ENCODE assay signal across 20 mouse cellular contexts in genomic region chr17:50495216-50495889, GRCm38 (mm10). TPM values are rescaled to one million over a fixed set of nuclear protein-coding genes. Genes with fewer than 3 reads are reported as not detected.
DNase-seq lines count a peak whose midpoint lies in the region; ATAC-seq lines count a peak whose summit lies in the region.
"Had no signal": no experiment of that assay in that cellular context is flagged by ENCODE, and none has a peak within 500 bp of the region (broad histone marks: within the 10 kb centered on the region; RNA-seq: fewer than 3 reads in every experiment).

No protein-coding gene starts in this region.

- H3K9ac ChIP-seq in hindbrain, embryonic 14.5 days = no peak overlapping the region
- H3K9ac ChIP-seq in embryonic facial prominence, embryonic 11.5 days (replicated peaks; ENCODE audit: low read length) = no peak overlapping the region
- H3K9ac ChIP-seq in limb, embryonic 13.5 days = no peak overlapping the region
- H3K9ac ChIP-seq: heart, embryonic 15.5 days; lung, embryonic 15.5 days had no signal

- 0 out of 2 replicates have a peak, but pooled peaks cover 3% of the 10 kb centered on the region for H3K27me3 ChIP-seq in hindbrain, embryonic 10.5 days (ENCODE audit: insufficient read depth, poor library complexity, severe bottlenecking)
- H3K27me3 ChIP-seq in hindbrain, embryonic 14.5 days (ENCODE audit: control insufficient read depth, insufficient read depth, low read length) = no peaks in the 10 kb centered on the region
- no peaks in the 10 kb centered on the region for H3K27me3 ChIP-seq in embryonic facial prominence, embryonic 11.5 days (ENCODE audit: control insufficient read depth, insufficient read depth, low read length)
- H3K27me3 ChIP-seq in limb, embryonic 13.5 days = no peaks in the 10 kb centered on the region
- H3K27me3 ChIP-seq in forebrain, embryonic 10.5 days (ENCODE audit: poor library complexity, severe bottlenecking) = peaks cover 21% of the 10 kb centered on the region
- H3K27me3 ChIP-seq: heart, embryonic 15.5 days; lung, embryonic 15.5 days had no signal

- H3K27ac ChIP-seq in hindbrain, embryonic 10.5 days = no peak overlapping the region
- H3K27ac ChIP-seq in hindbrain, embryonic 14.5 days = no peak overlapping the region
- H3K27ac ChIP-seq in embryonic facial prominence, embryonic 11.5 days (replicated peaks; ENCODE audit: low read depth, low read length) = no peak overlapping the region
- no peak overlapping the region for H3K27ac ChIP-seq in limb, embryonic 13.5 days
- H3K27ac ChIP-seq in forebrain, embryonic 10.5 days = no peak overlapping the region
- H3K27ac ChIP-seq: heart, embryonic 15.5 days; left cerebral cortex, adult 2 months; lung, embryonic 15.5 days; stomach, postnatal 0 days had no signal

- peaks cover 21% of the 10 kb centered on the region for H3K4me1 ChIP-seq in hindbrain, embryonic 10.5 days (replicated peaks)
- 0 out of 2 replicates have a peak, but pooled peaks cover 3% of the 10 kb centered on the region for H3K4me1 ChIP-seq in hindbrain, embryonic 14.5 days (replicated peaks; ENCODE audit: control insufficient read depth, insufficient read depth, low read length)
- H3K4me1 ChIP-seq in embryonic facial prominence, embryonic 11.5 days (ENCODE audit: control insufficient read depth, insufficient read depth, low read length) = no peaks in the 10 kb centered on the region
- H3K4me1 ChIP-seq in limb, embryonic 13.5 days = peaks cover 30% of the 10 kb centered on the region
- H3K4me1 ChIP-seq in forebrain, embryonic 10.5 days = peaks cover 53% of the 10 kb centered on the region
- H3K4me1 ChIP-seq: heart, embryonic 15.5 days; lung, embryonic 15.5 days had no signal

- no peak overlapping the region for H3K4me2 ChIP-seq in hindbrain, embryonic 14.5 days (replicated peaks)
- H3K4me2 ChIP-seq in embryonic facial prominence, embryonic 11.5 days (ENCODE audit: low read depth, low read length) = no peak overlapping the region
- 0 out of 2 replicates have a peak overlapping the region, but pooled peaks have one; percentile 14 for H3K4me2 ChIP-seq in limb, embryonic 13.5 days (replicated peaks)
- H3K4me2 ChIP-seq: heart, embryonic 15.5 days; liver, embryonic 11.5 days; lung, embryonic 15.5 days had no signal

- H3K36me3 ChIP-seq in hindbrain, embryonic 10.5 days = no peaks in the 10 kb centered on the region
- no peaks in the 10 kb centered on the region for H3K36me3 ChIP-seq in hindbrain, embryonic 14.5 days (replicated peaks; ENCODE audit: control insufficient read depth, insufficient read depth)
- no peaks in the 10 kb centered on the region for H3K36me3 ChIP-seq in embryonic facial prominence, embryonic 11.5 days (replicated peaks; ENCODE audit: control insufficient read depth, insufficient read depth, low read depth, low read length)
- H3K36me3 ChIP-seq in limb, embryonic 13.5 days = no peaks in the 10 kb centered on the region
- no peaks in the 10 kb centered on the region for H3K36me3 ChIP-seq in forebrain, embryonic 10.5 days (replicated peaks)
- H3K36me3 ChIP-seq: heart, embryonic 15.5 days; lung, embryonic 15.5 days had no signal

- DNase-seq in hindbrain, embryonic 10.5 days (ENCODE audit: low spot score) = peak; percentile 23
- DNase-seq in hindbrain, embryonic 14.5 days (ENCODE audit: low spot score) = no peak
- peak; percentile 64 for DNase-seq in adrenal gland, postnatal 14 days
- peak; percentile 86 for DNase-seq in embryonic facial prominence, embryonic 11.5 days (ENCODE audit: low spot score)
- no peak for DNase-seq in frontal cortex, postnatal 36 days (ENCODE audit: low spot score in 2 of 2)
- no peak for DNase-seq in forebrain, embryonic 10.5 days (ENCODE audit: extremely low spot score, low spot score)
- DNase-seq: cerebellum, adult 9-11 months; kidney, adult 9 months; spleen, adult 18-20 months; thymus, postnatal 4 days had no signal

- no peak for ATAC-seq in hindbrain, embryonic 14.5 days (ENCODE audit: low FRiP score)
- ATAC-seq in embryonic facial prominence, embryonic 11.5 days (replicated peaks; ENCODE audit: insufficient number of reproducible peaks, low FRiP score, low TSS enrichment, low read depth) = peak; percentile 84
- ATAC-seq in limb, embryonic 13.5 days (ENCODE audit: low FRiP score, low read depth) = 0 out of 2 replicates have a peak, but pooled peaks have one; percentile 36
- no peak for ATAC-seq in activated CD4-positive, CD25-positive, alpha-beta regulatory T cell, adult 4 months

- no peak overlapping the region for H3K4me3 ChIP-seq in hindbrain, embryonic 10.5 days
- H3K4me3 ChIP-seq in hindbrain, embryonic 14.5 days (replicated peaks; ENCODE audit: low read length) = no peak overlapping the region
- H3K4me3 ChIP-seq in embryonic facial prominence, embryonic 11.5 days (ENCODE audit: low read depth, low read length) = no peak overlapping the region
- no peak overlapping the region for H3K4me3 ChIP-seq in limb, embryonic 13.5 days
- no peak overlapping the region for H3K4me3 ChIP-seq in forebrain, embryonic 10.5 days
- H3K4me3 ChIP-seq: erythroblast, embryonic 14.5 days; heart, embryonic 15.5 days; left cerebral cortex, adult 2 months; lung, embryonic 15.5 days; megakaryocyte, embryonic 14.5 days; myocyte had no signal

- 75% methylated on average over 10 of the region's 10 CpGs for WGBS in hindbrain, embryonic 10.5 days
- WGBS in hindbrain, embryonic 14.5 days = 73% methylated on average over 10 of the region's 10 CpGs
- WGBS in embryonic facial prominence, embryonic 11.5 days = 37% methylated on average over 10 of the region's 10 CpGs
- WGBS in limb, embryonic 13.5 days = 36% methylated on average over 10 of the region's 10 CpGs
- WGBS in forebrain, embryonic 10.5 days = 67% methylated on average over 10 of the region's 10 CpGs

- no peaks in the 10 kb centered on the region for H3K9me3 ChIP-seq in hindbrain, embryonic 10.5 days
- H3K9me3 ChIP-seq in hindbrain, embryonic 14.5 days (ENCODE audit: control insufficient read depth, low read length) = no peaks in the 10 kb centered on the region
- no peaks in the 10 kb centered on the region for H3K9me3 ChIP-seq in embryonic facial prominence, embryonic 11.5 days (replicated peaks; ENCODE audit: control insufficient read depth, low read length)
- no peaks in the 10 kb centered on the region for H3K9me3 ChIP-seq in limb, embryonic 13.5 days
- no peaks in the 10 kb centered on the region for H3K9me3 ChIP-seq in forebrain, embryonic 10.5 days
- H3K9me3 ChIP-seq: heart, embryonic 15.5 days; lung, embryonic 15.5 days; megakaryocyte, embryonic 14.5 days had no signal

RNA-seq across cellular contexts. Expression of gene Plcl2, which starts 13.8 kb away (rescaled TPM):
- polyA plus RNA-seq in hindbrain, embryonic 10.5 days (2016; fragmentation: Nextera tagmentation; extraction: Ambion mirVana) = 3.6 and 4.1 TPM in 2 replicates
- 14.6 and 17.5 TPM in 2 replicates for polyA plus RNA-seq in hindbrain, embryonic 14.5 days (2014; fragmentation: Nextera tagmentation; extraction: Ambion mirVana)
- total RNA-seq in adrenal gland, postnatal 14 days (2021) = 53.1 and 57.6 TPM in 2 replicates
- 7.3 and 7.8 TPM in 2 replicates for polyA plus RNA-seq in embryonic facial prominence, embryonic 11.5 days (2014; fragmentation: Nextera tagmentation; extraction: Ambion mirVana)
- 3.7 and 3.9 TPM in 2 replicates for polyA plus RNA-seq in limb, embryonic 13.5 days (2015; fragmentation: Nextera tagmentation; extraction: Ambion mirVana)
- polyA plus RNA-seq in forebrain, embryonic 10.5 days (2016; fragmentation: Nextera tagmentation; extraction: Ambion mirVana) = 5.1 and 5.7 TPM in 2 replicates
- polyA plus RNA-seq in activated CD4-positive, CD25-positive, alpha-beta regulatory T cell, adult 4 months (2017; shearing (Covaris generic)) = 1 to 10 TPM; 8.2 to 8.3 TPM

Comparison
In these comparisons a context has a peak if more than half of its experiments do, and no peak if none do; other contexts are left out.
1. DNase-seq: peak in hindbrain, embryonic 10.5 days (single experiment), adrenal gland, postnatal 14 days (single experiment) and embryonic facial prominence, embryonic 11.5 days (single experiment); none in hindbrain, embryonic 14.5 days (single experiment), frontal cortex, postnatal 36 days (0 of 2) and forebrain, embryonic 10.5 days (single experiment).
2. ATAC-seq: peak in embryonic facial prominence, embryonic 11.5 days (single experiment) and limb, embryonic 13.5 days (single experiment); none in hindbrain, embryonic 14.5 days (single experiment) and activated CD4-positive, CD25-positive, alpha-beta regulatory T cell, adult 4 months (single experiment).